Mouse (Mus musculus) adrenal gland, adult (tissue): ENCODE measurements at regions not wholly inside any gene's neighbourhood (a gene's known extent, or its start where the extent isn't known, plus 50 kb on each side); places are given as distances from the start of the nearest gene placed in this dataset.

Experiments
- DNase-seq, 2 experiments: peaks; one replicate each; pipeline ENCODE4 v3.0.0; 2022 to 2023; ENCODE audit warnings: low spot score in 1 of 2; ENCODE audit not compliant: inconsistent age in 2 of 2

DNA sequence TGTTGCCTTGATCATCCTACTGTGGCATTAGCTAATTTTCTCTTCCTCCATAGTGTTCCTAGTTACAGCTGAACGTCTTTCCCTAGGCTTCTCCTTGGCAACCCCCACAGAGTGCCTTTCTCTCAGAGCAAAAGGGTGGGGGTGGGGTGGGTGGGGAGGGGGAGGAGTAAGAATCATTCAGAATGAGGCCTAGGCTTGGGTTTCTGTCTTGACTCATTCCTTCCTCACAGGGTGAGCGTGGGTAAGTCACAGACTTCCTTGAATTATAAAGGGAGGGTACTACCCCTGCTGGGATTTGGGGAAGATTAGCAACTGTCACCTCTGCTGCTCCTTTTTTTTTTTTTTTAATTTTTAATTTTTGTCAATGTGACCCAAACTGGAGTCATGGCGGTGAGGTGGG is 114.5 kb downstream of the Dhx35 start:
- no peak for DNase-seq

DNA sequence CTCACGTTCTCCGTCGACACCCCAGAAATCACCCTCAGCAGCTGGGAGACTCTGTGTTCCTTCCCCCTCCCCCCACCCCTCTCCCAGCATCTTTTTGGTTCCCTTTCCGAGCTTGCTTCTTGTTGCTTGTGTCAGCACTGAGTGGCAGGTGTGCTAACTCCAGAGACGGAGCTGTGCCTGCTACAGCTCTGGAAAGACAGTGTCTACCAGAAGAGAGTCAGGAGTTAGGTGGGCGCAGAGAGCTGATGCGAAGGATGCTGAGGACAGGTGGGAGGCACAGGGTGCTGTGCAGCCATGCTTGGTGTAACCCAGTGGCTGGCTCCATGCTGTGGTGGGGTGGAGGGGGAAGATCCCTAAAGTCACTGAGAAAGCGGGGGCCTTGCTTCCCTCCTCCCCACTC is 115.7 kb downstream of the Dhx35 start:
- no peak for DNase-seq

DNA sequence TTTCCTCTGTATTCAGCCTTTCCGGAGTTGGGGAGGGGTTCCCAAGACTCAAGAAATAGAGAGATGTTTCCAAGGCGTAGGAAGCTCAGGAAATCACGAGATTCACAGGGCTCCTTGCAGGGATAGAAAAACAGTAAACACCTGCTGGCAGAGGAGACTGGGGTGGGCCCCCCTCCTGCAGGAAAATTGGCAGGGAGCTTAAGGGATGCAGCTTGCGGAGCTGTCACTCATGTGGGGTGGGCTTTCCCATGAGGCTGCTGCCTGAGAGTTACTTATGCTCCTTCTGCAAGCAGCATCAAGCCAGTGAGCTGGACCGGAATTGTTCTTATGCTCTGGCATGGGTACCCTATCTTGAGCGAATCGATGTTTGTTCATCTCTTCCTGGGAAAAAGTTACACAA is 116.6 kb downstream of the Dhx35 start:
- no peak for DNase-seq

DNA sequence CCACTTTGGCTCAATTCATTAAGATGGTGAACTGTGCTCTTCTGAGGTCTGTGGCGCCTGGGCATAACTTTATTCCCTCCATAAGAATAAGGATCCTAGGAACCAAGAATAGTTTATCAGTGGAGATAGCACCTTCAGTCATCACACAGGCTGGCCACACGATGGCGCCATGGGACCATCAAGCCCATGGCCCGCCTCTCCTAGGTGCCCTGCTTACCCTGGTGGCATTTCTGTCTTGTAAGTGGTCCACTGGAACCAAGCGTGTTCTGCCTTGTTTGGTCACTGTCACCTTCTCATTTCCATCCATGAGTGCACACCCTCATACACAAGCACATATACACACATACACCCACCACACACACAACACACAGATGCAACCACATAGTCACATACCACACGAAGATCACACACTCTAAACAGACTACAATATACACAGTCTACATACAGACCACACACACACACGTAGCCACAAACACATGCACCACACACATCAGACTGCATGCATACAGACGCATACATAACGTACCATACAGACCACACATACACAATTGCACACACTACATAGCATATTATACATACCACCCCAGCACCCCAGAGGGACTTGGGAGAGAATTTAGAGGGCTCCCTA is 118.1 kb downstream of the Dhx35 start:
- DNase-seq: peak; percentile 49 to 73

DNA sequence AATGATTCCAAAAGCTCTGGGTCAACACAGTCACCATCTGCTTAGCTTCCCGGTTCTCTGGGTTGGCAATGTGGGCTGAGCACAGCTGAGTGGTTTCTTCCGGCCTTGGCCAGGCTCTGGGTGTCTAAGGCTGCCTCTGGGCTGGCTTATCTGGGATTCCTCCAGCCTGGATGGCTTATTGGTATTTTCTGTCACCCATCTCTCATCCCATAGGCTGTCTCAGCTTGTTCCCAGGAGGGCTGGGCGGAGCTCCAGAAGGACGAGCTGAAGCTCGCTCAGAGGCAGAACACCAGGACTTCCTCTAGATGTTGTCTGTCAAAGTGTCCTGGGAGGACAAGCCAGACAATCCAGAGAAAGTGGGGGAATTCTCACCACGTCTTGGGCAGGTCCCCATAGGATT is 122.8 kb downstream of the Dhx35 start:
- DNase-seq: peak; percentile 10 to 17

DNA sequence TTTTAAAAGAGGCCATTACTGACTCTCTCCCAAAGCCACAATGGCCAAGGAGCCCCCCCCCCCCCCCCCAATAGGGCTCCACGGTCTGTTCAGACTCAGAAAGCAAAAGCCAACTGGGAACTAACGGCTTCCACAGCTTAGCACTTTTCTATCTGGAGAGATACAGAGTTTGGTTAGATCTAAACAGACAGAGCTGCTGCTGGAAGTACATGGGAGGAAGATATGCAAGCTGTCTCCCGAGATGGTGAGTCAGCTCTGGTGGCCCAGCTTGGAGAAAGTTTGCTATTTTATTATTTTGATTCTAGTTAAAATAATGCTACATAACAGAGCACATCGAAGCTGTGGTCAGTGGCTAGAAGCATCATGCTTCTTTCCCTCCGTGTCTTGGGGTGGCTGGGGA is 123.7 kb downstream of the Dhx35 start:
- no peak for DNase-seq

DNA sequence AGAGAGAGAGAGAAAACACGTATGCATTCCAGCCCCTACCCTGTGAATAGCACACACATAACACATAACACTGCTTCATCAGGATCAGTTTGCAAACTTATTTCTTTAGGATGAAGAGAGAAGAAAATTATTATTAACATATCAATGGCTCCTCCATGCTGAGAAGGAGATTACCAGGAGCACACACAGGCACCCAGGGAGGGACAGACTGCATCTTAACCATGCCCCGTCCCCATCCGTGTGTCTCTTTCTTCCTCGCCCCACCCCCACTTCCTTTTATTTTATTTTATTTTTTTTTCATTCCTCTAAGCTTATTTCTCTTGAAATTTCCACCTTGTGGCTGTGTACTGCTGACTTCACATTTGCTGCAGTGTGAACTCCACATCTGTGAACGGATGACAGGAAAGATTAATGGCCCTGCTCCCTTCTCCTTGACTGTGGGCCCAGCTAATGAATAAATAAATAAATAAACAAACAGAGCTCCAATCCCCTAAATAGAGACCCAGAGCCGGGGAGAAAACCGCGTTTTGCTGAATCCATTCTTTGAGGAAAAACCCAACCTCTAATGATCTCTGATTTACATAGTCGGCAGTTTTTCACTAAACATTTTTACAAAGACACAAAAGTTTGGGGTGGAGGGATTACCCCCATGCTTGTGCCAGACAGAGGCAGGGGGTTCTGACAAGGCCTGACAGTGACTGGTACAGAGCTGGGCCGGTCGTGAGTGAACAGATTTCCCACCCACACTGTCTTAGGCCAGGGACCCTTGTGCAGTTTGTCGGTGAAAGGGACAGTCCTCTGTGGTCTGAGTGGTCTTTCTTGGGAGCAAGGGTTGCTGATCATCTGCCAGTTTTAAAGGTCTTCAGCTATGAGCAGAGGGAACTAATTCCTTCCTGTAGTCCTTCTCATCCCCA is 127.0 kb downstream of the Dhx35 start:
- DNase-seq: no peak

DNA sequence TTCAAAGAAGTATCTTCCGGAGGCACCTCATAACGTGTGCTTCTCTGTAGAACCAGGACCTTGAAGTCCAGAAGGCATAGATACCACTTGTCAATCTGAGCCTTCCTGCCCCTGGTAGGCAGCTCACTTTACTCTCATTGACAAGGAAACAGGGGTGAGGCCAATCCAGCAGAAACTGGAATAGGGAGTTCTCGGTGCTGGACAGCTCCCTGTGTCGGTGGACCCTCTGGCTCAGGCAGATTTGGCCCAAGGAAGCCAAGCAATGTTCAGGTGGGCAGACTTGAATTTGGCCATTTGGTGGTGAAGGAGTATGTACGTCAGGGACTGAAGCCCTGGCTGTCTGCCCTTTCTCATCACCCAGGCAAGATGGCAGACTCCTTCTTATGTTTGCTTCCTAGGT is 128.2 kb downstream of the Dhx35 start:
- no peak for DNase-seq

DNA sequence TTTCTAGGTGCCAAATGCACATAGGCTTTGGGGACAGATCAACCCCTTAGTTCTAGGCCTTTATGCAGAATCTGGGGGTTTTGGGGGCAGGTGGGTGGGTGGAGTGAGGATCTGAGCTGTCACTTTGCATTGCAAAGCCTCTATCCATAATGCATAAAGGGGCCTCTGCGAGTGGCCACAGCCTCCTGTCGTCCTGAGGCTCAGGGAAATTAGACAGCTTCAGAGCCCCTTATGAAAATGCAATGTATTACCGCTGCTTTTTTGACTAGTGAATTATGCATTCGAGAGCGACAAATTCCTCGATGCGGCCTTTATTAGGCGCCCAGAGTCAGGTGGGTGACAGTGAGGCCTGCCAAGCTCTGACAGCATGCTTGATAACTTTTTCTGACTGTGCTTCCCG is 134.9 kb downstream of the Dhx35 start:
- no peak for DNase-seq

DNA sequence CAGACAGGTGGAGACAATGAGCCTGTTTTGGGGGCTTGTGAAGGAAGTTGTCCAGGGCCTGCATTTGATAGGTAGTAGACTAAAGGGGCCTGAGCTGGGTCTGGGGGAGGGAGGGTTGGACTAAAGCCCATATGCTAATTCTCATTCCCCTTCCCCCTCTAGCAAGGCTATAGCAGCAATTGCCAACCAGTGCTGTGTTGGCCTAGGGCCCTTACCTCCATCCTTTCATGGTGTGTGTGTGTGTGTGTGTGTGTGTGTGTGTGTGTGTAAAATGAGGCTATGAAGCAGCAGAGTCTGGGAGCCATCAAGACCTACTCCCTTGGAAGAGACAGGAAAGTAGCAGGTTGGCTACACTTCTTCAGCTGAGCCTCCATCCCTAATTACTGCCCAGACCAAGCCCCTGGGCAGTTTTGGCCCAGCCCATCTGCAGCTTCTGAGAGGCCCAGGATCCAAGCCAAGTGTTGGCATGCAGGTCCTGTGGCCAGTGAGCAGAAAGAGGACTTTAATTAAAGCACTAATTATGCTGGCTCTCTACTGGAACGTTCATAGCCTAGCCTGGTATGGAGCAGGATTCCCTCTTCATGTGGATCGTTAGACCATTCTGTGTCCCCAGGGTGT is 143.4 kb downstream of the Dhx35 start:
- no peak for DNase-seq

DNA sequence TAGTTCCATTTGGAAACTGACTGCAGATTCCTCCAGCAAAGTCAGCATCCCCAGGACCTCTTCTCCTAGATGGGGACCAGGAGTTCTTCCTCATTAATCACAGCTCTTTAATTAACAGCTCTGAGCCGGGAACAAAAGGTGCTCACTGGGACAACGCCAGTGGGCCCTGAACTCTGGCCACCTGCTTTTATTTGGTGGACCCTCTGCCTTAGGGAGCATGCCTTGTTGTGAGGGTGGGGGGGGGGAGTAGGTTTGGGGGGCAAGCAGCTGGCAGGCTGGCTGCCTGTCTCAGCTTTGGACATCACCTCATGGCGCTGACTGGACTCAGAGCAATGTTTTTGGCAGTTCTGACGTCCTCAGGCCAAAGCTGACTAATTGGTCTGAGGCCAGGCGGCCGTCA is 154.8 kb downstream of the Dhx35 start:
- DNase-seq: no peak

DNA sequence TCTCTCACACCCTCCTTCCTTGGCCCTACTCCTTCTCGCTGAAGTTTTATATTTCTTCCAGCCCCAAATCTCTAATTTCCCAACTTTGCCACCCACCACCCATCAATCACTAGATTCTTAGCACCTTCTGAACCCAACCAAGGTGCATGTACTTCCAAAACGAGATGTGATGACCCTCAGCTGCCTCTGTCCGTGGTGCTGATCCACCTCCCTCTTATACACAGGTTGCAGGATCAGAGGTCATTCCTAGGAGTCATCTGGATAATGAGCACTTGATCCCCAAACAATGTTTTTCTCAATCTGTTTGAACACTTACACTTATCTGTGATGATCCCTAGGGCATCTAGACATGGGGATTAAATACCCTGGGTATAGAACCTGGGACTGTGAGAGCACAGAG is 156.5 kb downstream of the Dhx35 start:
- DNase-seq: peak in 1 of 2 experiments; percentile 22

DNA sequence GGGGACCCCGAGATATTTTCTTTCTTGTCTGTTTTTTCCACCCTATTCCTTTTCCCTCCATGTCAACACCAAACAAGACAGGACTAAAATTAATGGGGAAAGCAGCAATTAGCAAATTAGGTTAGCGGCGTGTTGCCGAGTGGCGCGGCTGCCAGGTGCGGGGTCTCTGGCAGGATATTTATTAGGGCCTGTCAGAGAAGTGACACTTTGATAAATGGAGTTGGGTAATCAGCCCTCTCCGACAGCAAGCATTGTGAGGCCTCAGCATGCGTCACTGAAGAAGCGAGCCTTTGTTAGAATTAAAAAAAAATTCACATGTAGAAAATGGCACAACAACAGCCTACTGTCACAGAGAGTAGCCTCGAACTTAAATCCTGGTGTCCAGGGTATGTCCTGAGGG is 162.3 kb downstream of the Dhx35 start:
- no peak for DNase-seq

DNA sequence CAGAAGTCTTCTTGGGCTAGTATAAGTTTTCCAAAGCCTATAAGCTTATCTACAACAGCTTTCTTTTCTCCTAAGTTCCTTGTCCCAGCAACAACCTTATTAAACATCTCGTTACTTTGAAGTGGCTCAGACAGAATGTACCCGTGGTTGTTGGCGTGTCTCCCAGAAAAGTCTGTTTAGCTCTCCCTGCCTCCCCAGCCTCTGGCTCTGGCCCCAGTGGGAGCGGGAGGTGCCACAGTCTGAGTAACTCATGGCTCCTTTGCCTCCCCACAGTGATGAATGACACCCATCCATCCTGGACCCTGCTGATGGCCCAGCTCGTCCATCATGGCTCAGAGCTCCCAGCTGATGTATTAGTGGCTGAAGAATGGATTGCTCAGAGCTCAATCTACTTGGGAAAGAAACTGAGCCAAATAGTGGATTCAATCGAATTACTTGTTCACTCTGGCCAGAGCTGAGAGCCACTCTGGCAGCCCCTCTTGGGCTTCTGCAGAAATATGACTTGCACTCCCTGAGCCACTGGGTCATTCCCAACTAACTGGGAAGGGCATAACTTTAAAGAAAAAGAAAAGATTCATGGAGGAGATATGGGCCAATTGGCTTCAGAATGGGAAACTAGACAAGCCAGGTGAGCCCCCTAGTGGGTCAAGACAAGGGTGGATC is 170.5 kb downstream of the Dhx35 start:
- DNase-seq: peak; percentile 67 to 68

DNA sequence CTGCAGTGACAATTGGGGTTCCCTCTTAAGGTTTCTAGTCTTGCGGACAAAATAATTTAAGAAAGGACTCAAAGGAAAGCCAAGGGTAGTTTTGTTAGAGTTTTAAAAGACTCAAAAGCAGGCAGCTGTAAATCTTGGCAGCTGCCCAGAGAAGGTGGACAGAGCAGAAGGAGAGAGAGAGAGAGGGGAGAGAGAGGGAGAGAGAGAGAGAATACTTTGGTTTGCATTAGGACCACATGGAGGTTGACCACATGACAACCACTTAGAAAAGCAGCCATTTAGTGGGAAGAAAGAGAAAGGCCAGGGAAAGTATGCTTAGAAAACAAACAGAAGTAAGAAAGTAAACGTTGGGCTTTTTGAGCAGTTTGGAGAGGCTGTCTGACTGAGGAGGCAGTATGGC is 177.6 kb downstream of the Dhx35 start:
- no peak for DNase-seq

DNA sequence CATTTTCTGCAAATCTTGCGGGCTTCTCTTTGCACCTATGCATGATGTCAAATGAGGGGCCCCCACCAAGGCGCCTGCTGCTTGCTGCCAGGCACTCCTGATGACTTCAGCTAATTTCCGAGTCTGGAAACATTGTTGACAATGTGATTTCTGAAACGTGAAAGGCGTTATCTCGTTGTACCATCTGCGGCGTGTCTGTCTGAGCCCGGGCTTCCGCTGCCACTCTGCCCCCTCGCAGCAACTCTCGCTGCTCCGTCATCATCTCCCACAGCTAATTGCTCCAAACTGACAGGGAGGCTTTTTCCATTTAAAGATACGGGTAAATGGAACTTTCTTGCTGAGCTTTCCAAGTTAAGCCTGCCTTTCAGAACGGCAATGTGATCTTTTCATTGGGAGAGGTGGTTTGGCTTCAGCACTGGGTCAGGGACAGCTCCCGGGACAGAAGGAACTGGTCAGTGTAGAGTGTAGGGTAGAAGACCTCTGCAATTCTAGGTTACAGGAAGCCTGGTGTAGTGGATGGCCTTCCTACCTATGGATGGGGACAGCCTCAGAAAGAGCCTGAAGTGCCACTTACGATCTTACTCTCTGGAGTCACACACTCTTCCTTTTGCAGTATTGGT is 191.0 kb downstream of the Dhx35 start:
- peak; percentile 13 to 52 for DNase-seq

DNA sequence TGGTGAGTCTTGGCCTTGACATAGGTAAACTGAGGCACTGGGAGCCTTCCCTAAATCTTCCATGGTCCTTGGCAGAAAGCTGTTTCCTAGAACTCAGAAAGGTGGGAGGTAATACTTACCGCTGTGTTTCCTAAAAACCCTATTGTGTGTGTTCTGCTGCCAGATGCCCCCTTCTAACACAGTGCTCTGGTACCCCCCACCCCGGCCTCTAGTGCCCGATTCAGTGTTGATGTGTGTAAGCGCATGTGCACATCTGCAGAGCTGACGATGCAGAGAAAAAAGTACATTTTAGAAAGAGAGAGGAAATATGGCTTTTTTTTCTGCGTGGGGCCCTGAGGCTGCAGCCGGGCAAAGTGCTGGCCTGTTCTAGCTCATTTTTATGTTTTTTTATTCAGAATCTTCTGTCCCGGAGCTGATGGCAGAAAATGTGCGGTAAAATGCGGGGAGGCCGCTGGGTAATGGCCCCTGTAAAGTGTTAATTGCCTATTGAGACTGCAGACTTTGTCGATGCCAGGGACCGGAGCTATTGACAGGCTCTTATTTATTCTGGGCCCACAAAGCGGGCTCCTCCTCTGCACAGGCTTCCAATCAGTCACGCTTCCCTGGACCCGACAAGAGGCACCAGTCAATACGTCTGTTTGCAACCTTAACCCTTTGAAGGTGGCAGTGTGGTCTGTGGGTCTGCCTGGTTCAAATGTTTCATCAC is 208.0 kb downstream of the Dhx35 start:
- DNase-seq: no peak

DNA sequence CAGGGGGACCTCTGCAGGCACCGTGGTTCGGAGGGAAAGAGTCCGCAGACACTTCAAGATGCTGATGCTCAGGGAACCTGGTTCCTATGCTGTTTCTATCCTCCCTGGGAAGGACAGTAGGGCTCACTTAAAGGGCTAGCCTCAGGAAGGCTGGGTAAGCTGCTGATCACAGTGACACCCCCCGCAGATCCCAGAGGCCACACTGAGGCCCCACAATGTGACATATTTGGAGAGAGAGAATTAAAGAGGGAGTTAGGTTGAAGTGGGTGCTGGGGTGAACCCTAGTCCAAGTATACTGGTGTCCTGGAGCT is 208.5 kb downstream of the Dhx35 start:
- DNase-seq: no peak

DNA sequence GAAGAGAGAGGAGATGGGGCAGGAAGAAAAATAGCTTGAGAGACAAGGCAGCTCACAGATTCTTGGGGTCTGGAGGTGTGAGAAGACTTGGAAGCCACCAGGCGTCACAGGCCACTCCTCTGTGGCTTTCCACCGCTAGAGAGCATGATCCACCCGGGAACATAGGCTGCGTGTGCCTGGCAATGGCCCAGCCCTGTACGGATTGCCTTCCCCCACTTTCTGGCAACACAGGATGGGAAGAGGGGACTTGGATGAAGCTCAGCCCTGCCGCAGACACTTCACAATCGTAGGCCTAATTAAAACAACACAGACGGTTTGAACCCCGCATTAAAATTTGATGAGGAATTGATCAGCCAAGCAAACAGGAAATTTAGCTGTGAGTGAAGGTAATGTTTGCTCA is 209.8 kb downstream of the Dhx35 start:
- no peak for DNase-seq

DNA sequence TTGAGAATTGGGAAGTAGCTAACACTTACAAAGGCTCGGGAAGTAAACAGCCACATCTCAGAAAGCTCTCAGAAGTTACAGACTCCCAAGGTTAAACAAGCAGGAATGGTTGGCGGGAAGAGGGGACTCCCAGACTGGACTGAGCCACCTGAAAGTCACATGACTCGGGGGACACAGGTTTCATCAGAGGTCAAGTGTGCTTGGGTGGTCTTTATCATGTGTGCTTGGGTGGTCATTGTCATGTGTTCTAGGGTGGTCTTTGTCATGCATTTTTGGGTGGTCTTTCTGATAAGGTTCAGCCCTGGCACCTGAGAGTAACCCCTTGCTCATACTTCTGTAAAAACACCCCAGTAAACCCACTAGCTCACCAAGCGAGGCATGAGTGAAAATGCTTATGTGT is 218.1 kb downstream of the Dhx35 start:
- no peak for DNase-seq

DNA sequence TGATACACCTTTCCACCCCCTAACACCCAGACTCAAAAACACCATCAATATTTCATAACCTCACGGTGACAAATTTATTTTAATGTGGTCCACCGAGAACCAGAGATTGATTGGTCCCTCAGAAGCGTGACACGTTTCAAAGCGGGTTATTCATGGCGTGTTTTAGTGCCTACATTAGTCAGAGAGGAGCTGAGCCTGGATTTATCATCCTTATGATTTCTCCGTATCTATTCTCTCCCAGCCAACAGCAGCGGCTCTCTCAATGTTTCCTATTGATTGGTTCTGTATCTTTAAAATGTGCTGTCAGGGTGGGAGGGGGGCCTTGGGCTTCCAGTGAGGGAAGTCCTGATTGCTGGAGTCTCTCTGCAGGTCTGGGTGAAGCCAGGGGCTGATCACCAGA is 219.9 kb downstream of the Dhx35 start:
- no peak for DNase-seq
